Comparison of ENCODE assay signal across 9 mouse cellular contexts in genomic region chr13:119283448-119283847, GRCm38 (mm10).
DNase-seq lines count a peak whose midpoint lies in the region; ATAC-seq and TF ChIP-seq lines count a peak whose summit lies in the region.
"Had no signal": no experiment of that assay in that cellular context is flagged by ENCODE, and none has a peak within 500 bp of the region (broad histone marks: within the 10 kb centered on the region; RNA-seq: fewer than 3 reads in every experiment).

No protein-coding gene starts in this region.

- no peaks in the 10 kb centered on the region for H3K36me3 ChIP-seq in limb, embryonic 10.5 days
- no peaks in the 10 kb centered on the region for H3K36me3 ChIP-seq in midbrain, postnatal 0 days (ENCODE audit: insufficient read depth, low read length)
- H3K36me3 ChIP-seq: embryonic facial prominence, embryonic 15.5 days had no signal

- H3K27me3 ChIP-seq in limb, embryonic 10.5 days (ENCODE audit: low read depth, poor library complexity, severe bottlenecking): no peaks in the 10 kb centered on the region
- no peaks in the 10 kb centered on the region for H3K27me3 ChIP-seq in midbrain, postnatal 0 days (ENCODE audit: insufficient read depth, low read length)
- H3K27me3 ChIP-seq: embryonic facial prominence, embryonic 15.5 days had no signal

- H3K9me3 ChIP-seq in limb, embryonic 10.5 days (replicated peaks): no peaks in the 10 kb centered on the region
- H3K9me3 ChIP-seq in midbrain, postnatal 0 days (ENCODE audit: low read length): no peaks in the 10 kb centered on the region
- H3K9me3 ChIP-seq: embryonic facial prominence, embryonic 15.5 days had no signal

- ATAC-seq in midbrain, postnatal 0 days (ENCODE audit: low FRiP score): 0 out of 2 replicates have a peak, but pooled peaks have one; percentile 3

- intact Hi-C loops in gastrocnemius, adult 2 months (cut with DNase I): loop anchor here (1.0 to 5.0 kb wide), 2 partner anchors 80 to 94 kb away; no protein-coding TSS in a partner anchor

- TF ChIP-seq CTCF in gastrocnemius, adult 2 months (IDR thresholded peaks at IDR 0.05): peak; percentile 88
- peak; percentile 75 for TF ChIP-seq CTCF in midbrain, postnatal 0 days (IDR thresholded peaks at IDR 0.05)

- 59% methylated on average over 6 of the region's 6 CpGs for WGBS in limb, embryonic 10.5 days
- 48% methylated on average over 6 of the region's 6 CpGs for WGBS in midbrain, postnatal 0 days

- no peak overlapping the region for H3K9ac ChIP-seq in midbrain, postnatal 0 days (replicated peaks; ENCODE audit: low read length, poor library complexity, severe bottlenecking)
- H3K9ac ChIP-seq: embryonic facial prominence, embryonic 15.5 days had no signal

- H3K4me3 ChIP-seq in gastrocnemius, adult 2 months: no peak overlapping the region
- H3K4me3 ChIP-seq in limb, embryonic 10.5 days: no peak overlapping the region
- H3K4me3 ChIP-seq in midbrain, postnatal 0 days (ENCODE audit: low read depth, low read length): no peak overlapping the region
- H3K4me3 ChIP-seq: embryonic facial prominence, embryonic 15.5 days had no signal

- H3K4me2 ChIP-seq in midbrain, postnatal 0 days (ENCODE audit: low read depth, low read length, poor library complexity, severe bottlenecking): no peak overlapping the region
- H3K4me2 ChIP-seq: embryonic facial prominence, embryonic 15.5 days had no signal

- peak; percentile 76 for DNase-seq in 3T3-L1 (ENCODE audit: low read depth, low spot score)
- DNase-seq in R1 (ENCODE audit: low read depth, low spot score): peak; percentile 65
- DNase-seq in cerebellum, postnatal 10 days: peak; percentile 88 to 90
- peak; percentile 74 for DNase-seq in gastrocnemius, adult 2 months
- peak; percentile 63 for DNase-seq in kidney, adult 9 months
- DNase-seq in limb, embryonic 10.5 days (ENCODE audit: low spot score): peak; percentile 78
- peak; percentile 53 for DNase-seq in midbrain, postnatal 0 days (ENCODE audit: low spot score)
- DNase-seq in thymus, postnatal 0 days (ENCODE audit: low spot score): peak; percentile 36

- H3K4me1 ChIP-seq in limb, embryonic 10.5 days: no peaks in the 10 kb centered on the region
- no peaks in the 10 kb centered on the region for H3K4me1 ChIP-seq in midbrain, postnatal 0 days (ENCODE audit: insufficient read depth, low read length)
- H3K4me1 ChIP-seq: embryonic facial prominence, embryonic 15.5 days had no signal

- H3K27ac ChIP-seq in gastrocnemius, adult 2 months: no peak overlapping the region
- no peak overlapping the region for H3K27ac ChIP-seq in limb, embryonic 10.5 days
- H3K27ac ChIP-seq in midbrain, postnatal 0 days (ENCODE audit: low read depth, low read length): no peak overlapping the region
- H3K27ac ChIP-seq: embryonic facial prominence, embryonic 15.5 days had no signal

Comparison
In these comparisons a context has a peak if more than half of its experiments do, and no peak if none do; other contexts are left out.
1. DNase-seq: peak in every context shown above with its lines; median percentile 89 in cerebellum, postnatal 10 days; 78 in limb, embryonic 10.5 days; 76 in 3T3-L1; 74 in gastrocnemius, adult 2 months; 65 in R1; 63 in kidney, adult 9 months; 53 in midbrain, postnatal 0 days; 36 in thymus, postnatal 0 days.